Mouse (Mus musculus): ENCODE measurements around the gene Tst. TPM values are rescaled to one million over a fixed set of nuclear protein-coding genes. Genes with fewer than 3 reads are reported as not detected.

The Tst gene
- polyA plus RNA-seq, 1 experiment = 3.8 TPM

DNA sequence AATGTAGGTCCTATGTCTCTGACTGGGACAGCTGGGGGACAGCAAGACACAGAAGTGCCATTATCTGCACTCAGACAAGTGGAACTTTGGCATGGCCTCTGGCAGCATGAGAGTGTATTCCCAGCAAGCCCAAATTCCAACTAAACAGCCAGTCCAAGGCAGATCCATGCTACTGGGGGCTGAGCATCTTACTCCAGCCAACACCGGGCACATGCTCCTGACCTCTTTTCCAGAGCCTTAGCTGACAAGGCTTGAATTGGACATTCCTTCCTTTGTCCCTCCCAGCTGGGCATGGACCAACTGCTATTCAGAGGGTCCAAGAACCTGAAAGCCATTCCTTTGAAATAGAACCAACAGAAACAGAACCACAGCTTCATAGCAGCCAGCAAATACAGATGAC is 36.1 kb downstream of the Tst start:
- Histone ChIP-seq H3K27me3 (ENCODE audit: control insufficient read depth) (peaks cover 18% of the 10 kb centered on the region), H3K9me3 (ENCODE audit: control insufficient read depth, low read length) (no peaks in the 10 kb centered on the region), H3K4me1 (ENCODE audit: control insufficient read depth) (no peaks in the 10 kb centered on the region), H3K36me3 (ENCODE audit: control insufficient read depth) (no peaks in the 10 kb centered on the region), H3K4me3 (replicated peaks) (no peak overlapping the region)
- no peak for TF ChIP-seq TAL1 (IDR thresholded peaks at IDR 0.05; ENCODE audit: low read length)
- no peak for TF ChIP-seq GATA1 (IDR thresholded peaks at IDR 0.05; ENCODE audit: low read length)

DNA sequence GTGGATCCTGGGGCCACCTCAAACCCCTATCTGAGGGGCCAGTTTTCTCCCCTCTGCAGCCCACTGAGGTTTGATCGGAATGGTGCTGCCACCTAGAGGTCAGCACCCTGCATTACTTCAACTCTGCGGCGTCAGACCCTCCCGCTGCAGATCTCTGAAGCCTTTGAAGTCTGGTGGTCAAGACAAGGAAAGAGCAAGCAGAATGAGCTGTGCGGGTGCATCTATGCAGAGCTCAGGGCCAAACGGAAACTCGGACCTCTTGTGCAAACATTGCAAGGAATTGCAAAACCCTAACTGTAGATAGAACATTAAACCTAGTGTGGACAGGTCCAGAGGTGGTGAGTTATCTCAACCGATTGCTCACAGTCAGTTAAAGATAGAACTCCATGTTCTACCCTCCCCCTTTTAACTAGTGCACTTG is 36.8 kb downstream of the Tst start:
- H3K9me3 ChIP-seq (ENCODE audit: control insufficient read depth, low read length) = no peaks in the 10 kb centered on the region
- no peaks in the 10 kb centered on the region for H3K36me3 ChIP-seq (ENCODE audit: control insufficient read depth)
- H3K4me1 ChIP-seq (ENCODE audit: control insufficient read depth) = no peaks in the 10 kb centered on the region
- H3K27me3 ChIP-seq (ENCODE audit: control insufficient read depth) = peaks cover 18% of the 10 kb centered on the region
- no peak overlapping the region for H3K4me3 ChIP-seq (replicated peaks)
- TF ChIP-seq GATA1 (IDR thresholded peaks at IDR 0.05; ENCODE audit: low read length) = no peak
- TF ChIP-seq TAL1 (IDR thresholded peaks at IDR 0.05; ENCODE audit: low read length) = no peak

DNA sequence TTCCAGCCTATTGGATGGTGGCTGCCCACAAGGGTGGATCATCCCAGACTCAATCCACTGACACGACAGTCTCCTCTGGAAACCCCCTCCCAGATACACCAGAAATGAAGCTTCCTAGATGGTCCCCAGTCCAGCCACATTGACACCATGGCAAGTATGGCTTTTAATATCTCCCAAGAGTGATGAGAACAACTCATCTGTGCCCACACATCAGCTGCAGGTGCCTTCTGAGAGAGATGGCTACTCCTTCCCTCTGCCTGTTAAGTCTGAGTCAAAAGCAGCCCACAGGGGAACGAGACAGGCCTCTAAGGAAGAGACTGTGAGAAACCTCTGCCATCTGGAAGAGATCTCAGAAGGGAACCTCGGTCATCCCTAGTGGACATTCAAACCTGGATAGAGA is 37.9 kb downstream of the Tst start:
- Histone ChIP-seq H3K27me3 (ENCODE audit: control insufficient read depth) (peaks cover 18% of the 10 kb centered on the region), H3K4me3 (replicated peaks) (no peak overlapping the region), H3K36me3 (ENCODE audit: control insufficient read depth) (no peaks in the 10 kb centered on the region), H3K4me1 (ENCODE audit: control insufficient read depth) (no peaks in the 10 kb centered on the region), H3K9me3 (ENCODE audit: control insufficient read depth, low read length) (no peaks in the 10 kb centered on the region)
- TF ChIP-seq GATA1 (IDR thresholded peaks at IDR 0.05; ENCODE audit: low read length) = no peak
- TF ChIP-seq TAL1 (IDR thresholded peaks at IDR 0.05; ENCODE audit: low read length) = no peak

DNA sequence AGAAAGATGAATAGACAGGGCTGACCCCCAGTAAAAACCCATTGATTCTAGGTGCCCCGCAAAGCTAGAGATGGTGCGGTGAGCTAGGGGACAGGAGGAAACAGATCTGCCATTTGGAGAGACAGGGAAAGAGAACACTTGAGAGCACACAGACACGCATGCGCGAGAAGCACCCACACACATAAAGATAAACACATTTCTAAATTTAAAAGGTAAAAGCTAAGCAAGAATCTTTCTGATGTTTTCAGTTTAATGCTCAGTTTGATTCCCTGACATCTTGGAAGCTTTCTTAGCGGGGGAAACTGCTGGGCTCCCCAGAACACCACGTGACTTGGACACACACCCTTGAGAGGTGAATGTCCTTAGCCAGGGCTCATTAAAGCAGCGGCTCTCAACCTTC is 38.8 kb downstream of the Tst start:
- Histone ChIP-seq H3K36me3 (ENCODE audit: control insufficient read depth) (no peaks in the 10 kb centered on the region), H3K4me1 (ENCODE audit: control insufficient read depth) (no peaks in the 10 kb centered on the region), H3K9me3 (ENCODE audit: control insufficient read depth, low read length) (no peaks in the 10 kb centered on the region; the same call in 1 of the 2 replicates), H3K27me3 (ENCODE audit: control insufficient read depth) (peaks cover 18% of the 10 kb centered on the region), H3K4me3 (replicated peaks) (no peak overlapping the region)
- no peak for TF ChIP-seq TAL1 (IDR thresholded peaks at IDR 0.05; ENCODE audit: low read length)

DNA sequence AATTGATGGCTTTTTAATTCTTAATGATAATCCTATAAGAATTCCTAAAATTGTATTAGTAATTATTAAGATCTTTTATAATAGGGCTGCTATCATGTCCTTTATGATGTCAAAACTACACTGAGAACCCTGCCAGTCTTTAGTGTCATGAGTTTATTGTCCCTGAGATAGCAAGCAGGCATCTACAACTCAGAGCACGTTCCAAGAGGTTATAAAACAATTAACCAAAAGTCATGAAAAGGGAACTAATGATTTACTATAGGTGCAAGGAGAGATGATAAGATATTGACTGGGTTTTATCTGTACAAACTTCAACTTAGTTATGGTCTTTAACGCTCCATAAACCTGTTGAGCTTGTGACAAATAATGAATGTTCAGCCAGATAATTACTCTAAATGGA is 39.8 kb downstream of the Tst start:
- no peak for TF ChIP-seq GATA1 (IDR thresholded peaks at IDR 0.05; ENCODE audit: low read length)
- TF ChIP-seq TAL1 (IDR thresholded peaks at IDR 0.05; ENCODE audit: low read length) = no peak
- Histone ChIP-seq H3K27me3 (ENCODE audit: control insufficient read depth) (peaks cover 18% of the 10 kb centered on the region), H3K36me3 (ENCODE audit: control insufficient read depth) (no peaks in the 10 kb centered on the region), H3K4me3 (replicated peaks) (no peak overlapping the region), H3K9me3 (ENCODE audit: control insufficient read depth, low read length) (no peaks in the 10 kb centered on the region; the same call in 1 of the 2 replicates), H3K4me1 (ENCODE audit: control insufficient read depth) (no peaks in the 10 kb centered on the region)

DNA sequence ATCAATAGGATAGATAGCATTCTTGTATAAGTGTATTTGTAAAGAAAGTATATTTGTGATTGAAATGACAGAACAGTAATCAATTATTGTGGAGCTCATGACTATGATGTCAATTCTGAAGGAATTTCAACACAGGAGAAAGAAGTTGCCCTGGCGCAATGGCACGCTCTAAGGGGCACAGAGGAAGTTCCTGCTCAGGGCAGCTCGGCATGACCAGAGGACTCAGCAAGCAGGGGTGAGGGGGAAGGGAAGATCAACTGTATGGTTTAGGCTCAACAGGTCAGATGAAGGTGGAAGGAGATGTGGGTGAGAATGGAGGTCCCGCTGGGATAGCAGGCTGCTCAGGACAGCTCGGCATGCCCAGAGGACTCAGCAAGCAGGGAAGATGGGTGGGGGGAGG is 50.2 kb downstream of the Tst start:
- Histone ChIP-seq H3K36me3 (ENCODE audit: control insufficient read depth) (no peaks in the 10 kb centered on the region), H3K9me3 (ENCODE audit: control insufficient read depth, low read length) (no peaks in the 10 kb centered on the region), H3K4me3 (replicated peaks) (no peak overlapping the region), H3K27me3 (ENCODE audit: control insufficient read depth) (peaks cover 2% of the 10 kb centered on the region; the same call in 1 of the 2 replicates), H3K4me1 (ENCODE audit: control insufficient read depth) (no peaks in the 10 kb centered on the region)
- TF ChIP-seq GATA1 (IDR thresholded peaks at IDR 0.05; ENCODE audit: low read length) = no peak
- TF ChIP-seq TAL1 (IDR thresholded peaks at IDR 0.05; ENCODE audit: low read length) = no peak

DNA sequence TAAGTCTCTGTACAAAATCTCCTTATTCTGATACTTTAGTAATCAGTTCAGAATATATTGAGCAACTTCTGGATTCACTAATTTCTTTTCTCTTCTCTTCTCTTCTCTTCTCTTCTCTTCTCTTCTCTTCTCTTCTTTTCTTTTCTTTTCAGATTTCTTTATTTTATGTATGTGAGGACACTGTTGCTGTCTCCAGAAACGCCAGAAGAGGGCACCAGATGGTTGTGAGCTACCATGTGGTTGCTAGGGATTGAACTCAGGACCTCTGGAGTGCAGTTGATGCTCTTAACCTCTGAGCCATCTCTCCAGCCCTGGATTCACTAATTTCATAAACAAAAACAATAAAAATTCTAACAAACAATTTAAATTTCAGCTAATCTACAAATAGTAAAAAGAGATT is 50.7 kb downstream of the Tst start:
- no peaks in the 10 kb centered on the region for H3K9me3 ChIP-seq (ENCODE audit: control insufficient read depth, low read length)
- no peaks in the 10 kb centered on the region for H3K36me3 ChIP-seq (ENCODE audit: control insufficient read depth)
- no peak for TF ChIP-seq GATA1 (IDR thresholded peaks at IDR 0.05; ENCODE audit: low read length)
- TF ChIP-seq TAL1 (IDR thresholded peaks at IDR 0.05; ENCODE audit: low read length) = no peak
- H3K27me3 ChIP-seq (ENCODE audit: control insufficient read depth) = peaks cover 2% of the 10 kb centered on the region; the same call in 1 of the 2 replicates
- no peaks in the 10 kb centered on the region for H3K4me1 ChIP-seq (ENCODE audit: control insufficient read depth)
- H3K4me3 ChIP-seq (replicated peaks) = no peak overlapping the region

DNA sequence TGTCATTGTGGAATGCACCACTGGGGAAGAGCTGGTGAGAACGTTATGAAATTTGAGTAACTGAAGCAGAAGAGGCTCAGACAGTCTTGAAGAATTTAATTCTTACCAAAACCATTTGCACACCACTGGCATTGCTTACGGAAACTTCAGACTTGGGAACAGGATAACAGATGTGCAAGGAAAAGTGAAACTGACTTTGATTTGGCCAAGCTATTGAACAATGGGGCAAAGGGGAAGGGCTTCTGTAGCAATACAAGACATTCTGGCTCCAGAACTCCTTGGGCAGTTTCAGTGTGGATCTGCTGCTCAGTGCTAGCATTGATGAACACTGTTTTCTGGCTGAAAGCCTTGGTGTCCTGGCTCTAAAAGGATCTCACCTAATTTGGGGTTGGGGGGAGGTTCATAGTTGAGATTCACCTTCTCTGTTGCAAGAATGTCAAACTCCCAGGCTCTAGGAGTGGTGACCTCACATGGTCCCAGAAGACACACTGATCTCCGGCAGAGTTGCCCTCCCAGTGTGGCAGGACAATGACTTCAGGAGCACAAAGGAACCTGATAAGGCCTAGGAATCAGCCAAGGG is 54.0 kb downstream of the Tst start:
- Histone ChIP-seq H3K4me3 (replicated peaks) (no peak overlapping the region), H3K9me3 (ENCODE audit: control insufficient read depth, low read length) (no peaks in the 10 kb centered on the region), H3K36me3 (ENCODE audit: control insufficient read depth) (no peaks in the 10 kb centered on the region), H3K4me1 (ENCODE audit: control insufficient read depth) (no peaks in the 10 kb centered on the region), H3K27me3 (ENCODE audit: control insufficient read depth) (peaks cover 2% of the 10 kb centered on the region; the same call in 1 of the 2 replicates)
- no peak for TF ChIP-seq GATA1 (IDR thresholded peaks at IDR 0.05; ENCODE audit: low read length)
- TF ChIP-seq TAL1 (IDR thresholded peaks at IDR 0.05; ENCODE audit: low read length) = no peak

Other genes starting within 250 kb of the Tst start
- 17.7 and 19.2 TPM in 2 replicates for gene Ift27, start 231.8 kb downstream of the Tst start, polyA plus RNA-seq (2012)
- not detected in 2 replicates for gene Pvalb, start 199.5 kb downstream of the Tst start, polyA plus RNA-seq (2012)
- gene Ncf4, start 161.1 kb downstream of the Tst start, polyA plus RNA-seq (2012) = 2.5 and 4.8 TPM in 2 replicates
- gene Csf2rb2, start 100.2 kb downstream of the Tst start, polyA plus RNA-seq (2012) = 0.19 and 0.28 TPM in 2 replicates
- 0.27 and 0.30 TPM in 2 replicates for gene Csf2rb, start 80.2 kb downstream of the Tst start, polyA plus RNA-seq (2012)
- not detected in 2 replicates for gene Tex33, start 10.0 kb downstream of the Tst start, polyA plus RNA-seq (2012)
- gene Mpst, start 509 bp upstream of the Tst start, polyA plus RNA-seq (2012) = 68.7 and 72.8 TPM in 2 replicates
- 0.07 and 0.10 TPM in 2 replicates for gene Kctd17, start 22.7 kb upstream of the Tst start, polyA plus RNA-seq (2012)
- 0.02 and 0.07 TPM in 2 replicates for gene Tmprss6, start 62.7 kb upstream of the Tst start, polyA plus RNA-seq (2012)
- 0.01 TPM in 1 of 2 replicates, not detected in the other for gene Il2rb, start 89.4 kb upstream of the Tst start, polyA plus RNA-seq (2012)
- gene C1qtnf6, start 125.5 kb upstream of the Tst start, polyA plus RNA-seq (2012) = 0.02 TPM in 1 of 2 replicates, not detected in the other
- not detected in 2 replicates for gene Sstr3, start 138.8 kb upstream of the Tst start, polyA plus RNA-seq (2012)
- gene Rac2, start 166.9 kb upstream of the Tst start, polyA plus RNA-seq (2012) = 12.7 and 13.9 TPM in 2 replicates
- gene Cyth4, start 191.1 kb upstream of the Tst start, polyA plus RNA-seq (2012) = 0.08 and 0.17 TPM in 2 replicates

Measured in erythroblast, embryonic 14.5 days (primary cell).